Mouse (Mus musculus): ENCODE data around the gene Prrg3.

GRCm38 (mm10) chrX:71968216-71968615, 5.8 kb downstream of the Prrg3 start:
- TF ChIP-seq CTCF (IDR thresholded peaks at IDR 0.05; ENCODE audit: extremely low read depth, insufficient read length, insufficient replicate concordance, low read depth, low read length) (no peak), POLR2A (IDR thresholded peaks at IDR 0.05; ENCODE audit: low read depth, low read length) (no peak)
